9 mouse cellular contexts compared by ENCODE assay signal in genomic region chrX:100774341-100774811, GRCm38 (mm10). TPM values are rescaled to one million over a fixed set of nuclear protein-coding genes. Genes with fewer than 3 reads are reported as not detected.
DNase-seq lines count a peak whose midpoint lies in the region; ATAC-seq and TF ChIP-seq lines count a peak whose summit lies in the region.
"Had no signal": no experiment of that assay in that cellular context is flagged by ENCODE, and none has a peak within 500 bp of the region (broad histone marks: within the 10 kb centered on the region; RNA-seq: fewer than 3 reads in every experiment).

No protein-coding gene starts in this region.

- no peaks in the 10 kb centered on the region for H3K27me3 ChIP-seq in cerebellum, adult 2 months (ENCODE audit: control insufficient read depth, insufficient read depth, low read length)
- no peaks in the 10 kb centered on the region for H3K27me3 ChIP-seq in forebrain, embryonic 16.5 days (replicated peaks; ENCODE audit: control insufficient read depth, insufficient read depth, low read length)
- H3K27me3 ChIP-seq in hindbrain, embryonic 12.5 days = peaks cover 8% of the 10 kb centered on the region
- H3K27me3 ChIP-seq in limb, embryonic 14.5 days (ENCODE audit: control insufficient read depth, insufficient read depth, low read length) = no peaks in the 10 kb centered on the region
- no peaks in the 10 kb centered on the region for H3K27me3 ChIP-seq in midbrain, embryonic 14.5 days (ENCODE audit: control insufficient read depth, insufficient read depth, low read length)

- peak; percentile 40 to 59 for DNase-seq in cerebellum, adult 2 months
- peak; percentile 58 for DNase-seq in limb, embryonic 14.5 days (ENCODE audit: low spot score)
- DNase-seq in midbrain, embryonic 14.5 days = peak; percentile 67
- DNase-seq in spleen, postnatal 36 days (ENCODE audit: low spot score in 2 of 2) = peak; percentile 41 to 46

- TF ChIP-seq POLR2A in cerebellum, adult 2 months (IDR thresholded peaks at IDR 0.05; ENCODE audit: borderline replicate concordance, insufficient read depth, low read length) = no peak
- no peak for TF ChIP-seq POLR2A in limb, embryonic 14.5 days (IDR thresholded peaks at IDR 0.05; ENCODE audit: borderline replicate concordance, extremely low read depth, insufficient read depth, insufficient read length)

- H3K27ac ChIP-seq in cerebellum, adult 2 months (ENCODE audit: insufficient read depth, low read length) = no peak overlapping the region
- no peak overlapping the region for H3K27ac ChIP-seq in brown adipose tissue, adult 24 weeks (replicated peaks; ENCODE audit: low read depth, low read length)
- no peak overlapping the region for H3K27ac ChIP-seq in forebrain, embryonic 16.5 days (ENCODE audit: low read length)
- H3K27ac ChIP-seq in hindbrain, embryonic 12.5 days = no peak overlapping the region
- H3K27ac ChIP-seq in limb, embryonic 14.5 days (replicated peaks; ENCODE audit: low read depth, low read length) = 0 out of 2 replicates have a peak overlapping the region, but pooled peaks have one; percentile 38
- H3K27ac ChIP-seq in midbrain, embryonic 14.5 days (replicated peaks; ENCODE audit: low read depth, low read length) = no peak overlapping the region

- H3K4me3 ChIP-seq in cerebellum, adult 2 months (replicated peaks; ENCODE audit: insufficient read depth, low read depth, low read length) = peak overlapping the region; percentile 26
- peak overlapping the region; percentile 73 for H3K4me3 ChIP-seq in brown adipose tissue, adult 24 weeks (ENCODE audit: insufficient read depth, low read depth, low read length)
- peak overlapping the region; percentile 30 for H3K4me3 ChIP-seq in forebrain, embryonic 16.5 days (replicated peaks; ENCODE audit: low read length)
- peak overlapping the region; percentile 31 for H3K4me3 ChIP-seq in hindbrain, embryonic 12.5 days
- peak overlapping the region; percentile 46 for H3K4me3 ChIP-seq in limb, embryonic 14.5 days (replicated peaks; ENCODE audit: low read length)
- H3K4me3 ChIP-seq in midbrain, embryonic 14.5 days (replicated peaks; ENCODE audit: low read depth, low read length) = peak overlapping the region; percentile 19; the same call in 1 of the 2 replicates

- 20% methylated on average over 23 of the region's 23 CpGs for WGBS in cerebellum, adult 2 months
- 8% methylated on average over 23 of the region's 23 CpGs for WGBS in forebrain, embryonic 16.5 days
- 19% methylated on average over 23 of the region's 23 CpGs for WGBS in hindbrain, embryonic 12.5 days
- 22% methylated on average over 18 of the region's 23 CpGs for WGBS in limb, embryonic 14.5 days
- WGBS in midbrain, embryonic 14.5 days = 15% methylated on average over 23 of the region's 23 CpGs

- peak overlapping the region; percentile 45 for H3K9ac ChIP-seq in forebrain, embryonic 16.5 days (replicated peaks; ENCODE audit: low read depth, low read length)
- H3K9ac ChIP-seq in hindbrain, embryonic 12.5 days = peak overlapping the region; percentile 51
- peak overlapping the region; percentile 76 for H3K9ac ChIP-seq in limb, embryonic 14.5 days (ENCODE audit: low read depth, low read length, severe bottlenecking)
- H3K9ac ChIP-seq in midbrain, embryonic 14.5 days (replicated peaks; ENCODE audit: low read length) = no peak overlapping the region; the same call in 1 of the 2 replicates

- no peak for ATAC-seq in cerebellum, adult (ENCODE audit: insufficient number of reproducible peaks, low FRiP score, low TSS enrichment)
- ATAC-seq in forebrain, embryonic 16.5 days = no peak
- no peak for ATAC-seq in hindbrain, embryonic 12.5 days (ENCODE audit: low FRiP score)
- ATAC-seq in limb, embryonic 14.5 days (ENCODE audit: low FRiP score, low read depth) = peak; percentile 42; the same call in 1 of the 2 replicates
- no peak for ATAC-seq in midbrain, embryonic 14.5 days (ENCODE audit: low FRiP score, low TSS enrichment)

- 0 out of 2 replicates have a peak, but pooled peaks cover 4% of the 10 kb centered on the region for H3K4me1 ChIP-seq in cerebellum, adult 2 months (ENCODE audit: control insufficient read depth, insufficient read depth, low read length)
- no peaks in the 10 kb centered on the region; the same call in 1 of the 2 replicates for H3K4me1 ChIP-seq in brown adipose tissue, adult 24 weeks (ENCODE audit: control insufficient read depth, insufficient read depth, insufficient read length, low read length)
- H3K4me1 ChIP-seq in forebrain, embryonic 16.5 days (replicated peaks; ENCODE audit: control insufficient read depth, insufficient read depth, low read length) = peaks cover 14% of the 10 kb centered on the region; the same call in 1 of the 2 replicates
- no peaks in the 10 kb centered on the region for H3K4me1 ChIP-seq in hindbrain, embryonic 12.5 days
- H3K4me1 ChIP-seq in limb, embryonic 14.5 days (ENCODE audit: control insufficient read depth, insufficient read depth, low read length) = peaks cover 5% of the 10 kb centered on the region; the same call in 1 of the 2 replicates
- H3K4me1 ChIP-seq in midbrain, embryonic 14.5 days (ENCODE audit: control insufficient read depth, insufficient read depth, low read length) = 0 out of 2 replicates have a peak, but pooled peaks cover 2% of the 10 kb centered on the region

- no peaks in the 10 kb centered on the region for H3K9me3 ChIP-seq in forebrain, embryonic 16.5 days (ENCODE audit: control insufficient read depth, low read length)
- no peaks in the 10 kb centered on the region for H3K9me3 ChIP-seq in hindbrain, embryonic 12.5 days (replicated peaks)
- no peaks in the 10 kb centered on the region for H3K9me3 ChIP-seq in limb, embryonic 14.5 days (ENCODE audit: control insufficient read depth, low read length)
- H3K9me3 ChIP-seq in midbrain, embryonic 14.5 days (ENCODE audit: control insufficient read depth, low read length) = no peaks in the 10 kb centered on the region
- H3K9me3 ChIP-seq: G1E had no signal

- peak overlapping the region; percentile 28 for H3K4me2 ChIP-seq in forebrain, embryonic 16.5 days (ENCODE audit: low read length)
- peak overlapping the region; percentile 52 for H3K4me2 ChIP-seq in hindbrain, embryonic 12.5 days (replicated peaks)
- peak overlapping the region; percentile 48 for H3K4me2 ChIP-seq in limb, embryonic 14.5 days (replicated peaks; ENCODE audit: low read depth, low read length, severe bottlenecking)
- H3K4me2 ChIP-seq in midbrain, embryonic 14.5 days (ENCODE audit: low read length) = peak overlapping the region; percentile 45

- no peaks in the 10 kb centered on the region for H3K36me3 ChIP-seq in forebrain, embryonic 16.5 days (ENCODE audit: control insufficient read depth, insufficient read depth)
- no peaks in the 10 kb centered on the region for H3K36me3 ChIP-seq in hindbrain, embryonic 12.5 days
- no peaks in the 10 kb centered on the region for H3K36me3 ChIP-seq in limb, embryonic 14.5 days (ENCODE audit: control insufficient read depth, insufficient read depth, low read length)
- H3K36me3 ChIP-seq in midbrain, embryonic 14.5 days (ENCODE audit: control insufficient read depth, insufficient read depth, low read length) = peaks cover 4% of the 10 kb centered on the region; the same call in 1 of the 2 replicates
- H3K36me3 ChIP-seq: G1E had no signal

- peak; percentile 47; the same call in 1 of the 2 replicates for TF ChIP-seq CTCF in cerebellum, adult 2 months (IDR thresholded peaks at IDR 0.05; ENCODE audit: borderline replicate concordance, insufficient read depth, low read depth, low read length)

RNA-seq across cellular contexts. Expression of gene Dlg3, which starts 6.9 kb away (rescaled TPM):
- polyA plus RNA-seq in cerebellum, adult 2 months (2012; rRNA removed) = 48.5 and 50.1 TPM in 2 replicates
- polyA plus RNA-seq in brown adipose tissue, adult 24 weeks (2012; ENCODE audit: insufficient read depth, insufficient read length, missing spikeins) = 4.6 and 8.3 TPM in 2 replicates
- 10.5 and 11.2 TPM in 2 replicates for polyA plus RNA-seq in forebrain, embryonic 16.5 days (2015; fragmentation: Nextera tagmentation; extraction: Ambion mirVana)
- polyA plus RNA-seq in hindbrain, embryonic 12.5 days (2016; fragmentation: Nextera tagmentation; extraction: Ambion mirVana) = 14.8 and 16.4 TPM in 2 replicates
- polyA plus RNA-seq in limb, embryonic 14.5 days (2012; rRNA removed) = 24.9 and 27.5 TPM in 2 replicates
- polyA plus RNA-seq in limb, embryonic 14.5 days (2014; fragmentation: Nextera tagmentation; extraction: Ambion mirVana) = 4.2 and 5.1 TPM in 2 replicates
- polyA plus RNA-seq in midbrain, embryonic 14.5 days (2014; fragmentation: Nextera tagmentation; extraction: Ambion mirVana) = 13.0 and 14.8 TPM in 2 replicates
- polyA plus RNA-seq: G1E had no signal

RNA-seq across cellular contexts. Expression of gene Gdpd2, which starts 44.7 kb away (rescaled TPM):
- polyA plus RNA-seq in cerebellum, adult 2 months (2012; rRNA removed) = 10.6 and 13.2 TPM in 2 replicates
- polyA plus RNA-seq in brown adipose tissue, adult 24 weeks (2012; ENCODE audit: insufficient read depth, insufficient read length, missing spikeins) = not detected in 2 replicates
- polyA plus RNA-seq in forebrain, embryonic 16.5 days (2015; fragmentation: Nextera tagmentation; extraction: Ambion mirVana) = 10.7 and 15.1 TPM in 2 replicates
- 16.4 and 22.2 TPM in 2 replicates for polyA plus RNA-seq in hindbrain, embryonic 12.5 days (2016; fragmentation: Nextera tagmentation; extraction: Ambion mirVana)
- 11.6 and 13.2 TPM in 2 replicates for polyA plus RNA-seq in limb, embryonic 14.5 days (2012; rRNA removed)
- polyA plus RNA-seq in limb, embryonic 14.5 days (2014; fragmentation: Nextera tagmentation; extraction: Ambion mirVana) = 5.6 and 6.9 TPM in 2 replicates
- 31.0 and 31.1 TPM in 2 replicates for polyA plus RNA-seq in midbrain, embryonic 14.5 days (2014; fragmentation: Nextera tagmentation; extraction: Ambion mirVana)
- polyA plus RNA-seq: G1E had no signal

Comparison
In these comparisons a context has a peak if more than half of its experiments do, and no peak if none do; other contexts are left out.
1. H3K4me3 ChIP-seq: peak in every context shown above with its lines; median percentile 73 in brown adipose tissue, adult 24 weeks; 46 in limb, embryonic 14.5 days; 31 in hindbrain, embryonic 12.5 days; 30 in forebrain, embryonic 16.5 days; 26 in cerebellum, adult 2 months; 19 in midbrain, embryonic 14.5 days.